Mouse (Mus musculus) heart, embryonic 16.5 days (tissue): ENCODE measurements at regions not wholly inside any gene's neighbourhood (a gene's known extent, or its start where the extent isn't known, plus 50 kb on each side); places are given as distances from the start of the nearest gene placed in this dataset.

Experiments
- ATAC-seq: fragments of 200-750 bp; cut with Nextera tagmentation; replicated peaks from 2 replicates; pipeline ENCODE4 v1.8.0; 2017; ENCODE audit warnings: moderate number of reproducible peaks; ENCODE audit not compliant: insufficient read depth, low FRiP score; ENCODE audit errors: extremely low read depth
- H3K27ac ChIP-seq: fragments of 300-500 bp; sonication (generic); 2 replicates; pipeline ENCODE4 v1.5.1; 2014; ENCODE audit warnings: mild to moderate bottlenecking, low read length, control low read depth, moderate library complexity
- H3K27me3 ChIP-seq: fragments of 300-500 bp; sonication (generic); 2 replicates; pipeline ENCODE4 v1.6.1; 2014; ENCODE audit warnings: low read length, mixed read lengths; ENCODE audit not compliant: control insufficient read depth, insufficient read depth
- H3K36me3 ChIP-seq: fragments of 300-500 bp; sonication (generic); 2 replicates; pipeline ENCODE4 v1.6.1; 2014; ENCODE audit not compliant: control insufficient read depth, insufficient read depth
- H3K4me1 ChIP-seq: fragments of 300-500 bp; sonication (generic); 2 replicates; pipeline ENCODE4 v1.6.1; 2014; ENCODE audit warnings: low read length, mixed read lengths; ENCODE audit not compliant: control insufficient read depth, insufficient read depth
- H3K4me2 ChIP-seq: fragments of 300-500 bp; sonication (generic); 2 replicates; pipeline ENCODE4 v1.6.1; 2014; ENCODE audit warnings: low read depth, mild to moderate bottlenecking, control low read depth, low read length
- H3K4me3 ChIP-seq: fragments of 300-500 bp; sonication (generic); 2 replicates; pipeline ENCODE4 v1.5.1; 2014; ENCODE audit warnings: mild to moderate bottlenecking, control low read depth, low read length
- H3K9ac ChIP-seq: fragments of 300-500 bp; sonication (generic); 2 replicates; pipeline ENCODE4 v1.6.1; 2014; ENCODE audit warnings: low read length, control low read depth
- H3K9me3 ChIP-seq: fragments of 300-500 bp; sonication (generic); replicated peaks from 2 replicates; pipeline ENCODE4 v1.6.1; 2016; ENCODE audit warnings: low read length; ENCODE audit not compliant: control insufficient read depth
- WGBS: fragments of 180-500 bp; shearing (Covaris S2); extraction: QIAGEN DNeasy Blood & Tissue Kit; methylation state at CpG from one replicate; pipeline ENCODE4 v1.1.7; 2014; 5-methylcytosine and 5-hydroxymethylcytosine counted together

DNA sequence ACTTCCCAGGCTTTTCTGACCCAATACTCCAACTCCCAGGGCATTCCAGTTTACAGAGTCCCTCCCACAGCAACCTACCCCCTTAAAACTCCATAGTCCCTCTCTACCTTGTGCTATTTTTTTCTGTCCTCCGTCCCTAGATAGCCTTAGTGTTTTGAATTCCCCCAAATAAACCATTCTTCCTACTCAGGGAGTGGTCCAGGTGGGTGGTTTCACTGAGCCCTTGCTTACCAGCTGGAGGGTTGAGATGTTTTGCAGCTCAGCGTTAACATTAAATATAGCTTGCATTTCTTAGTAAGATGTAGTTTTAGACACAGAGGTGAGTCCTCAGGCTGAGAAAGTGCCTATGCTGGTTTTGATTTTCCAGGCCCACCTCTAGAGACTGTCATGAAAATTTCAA, 313.0 kb downstream of the Bmper start:
- Histone ChIP-seq H3K36me3 (no peaks in the 10 kb centered on the region), H3K27ac (no peak overlapping the region), H3K4me3 (no peak overlapping the region), H3K4me1 (peaks cover 9% of the 10 kb centered on the region; the same call in 1 of the 2 replicates), H3K27me3 (no peaks in the 10 kb centered on the region), H3K4me2 (no peak overlapping the region), H3K9me3 (no peaks in the 10 kb centered on the region), H3K9ac (no peak overlapping the region)
- no peak for ATAC-seq
- WGBS: 82% methylated on average over 2 of the region's 2 CpGs

DNA sequence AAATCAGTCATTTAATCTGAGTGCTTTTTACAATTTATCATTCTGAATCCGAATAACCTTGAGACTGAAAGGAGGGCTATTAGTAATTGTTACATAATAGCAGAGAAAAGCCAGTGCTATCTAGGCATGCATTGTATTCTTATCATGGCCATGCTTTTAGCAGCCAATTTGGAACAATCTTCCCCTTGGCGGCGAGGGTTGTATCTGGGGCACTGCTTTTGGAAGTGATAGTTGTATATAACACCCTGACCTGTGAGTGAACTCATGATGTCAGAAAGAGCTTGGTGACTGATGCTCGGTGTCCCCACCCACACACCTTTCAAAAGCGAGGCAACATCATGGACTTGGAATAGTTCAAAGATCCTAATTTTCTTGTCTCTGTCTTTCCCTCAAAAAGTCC, 315.2 kb downstream of the Bmper start:
- peaks cover 9% of the 10 kb centered on the region; the same call in 1 of the 2 replicates for H3K4me1 ChIP-seq
- H3K4me3 ChIP-seq: no peak overlapping the region
- no peak overlapping the region for H3K9ac ChIP-seq
- 23% methylated on average over 5 of the region's 5 CpGs for WGBS
- no peak overlapping the region for H3K27ac ChIP-seq
- no peaks in the 10 kb centered on the region for H3K27me3 ChIP-seq
- peak; percentile 37; the same call in 1 of the 2 replicates for ATAC-seq
- H3K4me2 ChIP-seq: no peak overlapping the region; the same call in 1 of the 2 replicates
- H3K36me3 ChIP-seq: no peaks in the 10 kb centered on the region
- no peaks in the 10 kb centered on the region for H3K9me3 ChIP-seq

- no peak for ATAC-seq
- Histone ChIP-seq H3K9me3 (no peaks in the 10 kb centered on the region), H3K27ac (no peak overlapping the region), H3K4me1 (no peaks in the 10 kb centered on the region), H3K4me3 (no peak overlapping the region), H3K27me3 (no peaks in the 10 kb centered on the region), H3K4me2 (no peak overlapping the region), H3K9ac (no peak overlapping the region), H3K36me3 (no peaks in the 10 kb centered on the region)
- 74% methylated on average over 2 of the region's 2 CpGs for WGBS
Observed at GRCm38 (mm10) chr9:23551692-23552091, 328.8 kb downstream of the Bmper start.

DNA sequence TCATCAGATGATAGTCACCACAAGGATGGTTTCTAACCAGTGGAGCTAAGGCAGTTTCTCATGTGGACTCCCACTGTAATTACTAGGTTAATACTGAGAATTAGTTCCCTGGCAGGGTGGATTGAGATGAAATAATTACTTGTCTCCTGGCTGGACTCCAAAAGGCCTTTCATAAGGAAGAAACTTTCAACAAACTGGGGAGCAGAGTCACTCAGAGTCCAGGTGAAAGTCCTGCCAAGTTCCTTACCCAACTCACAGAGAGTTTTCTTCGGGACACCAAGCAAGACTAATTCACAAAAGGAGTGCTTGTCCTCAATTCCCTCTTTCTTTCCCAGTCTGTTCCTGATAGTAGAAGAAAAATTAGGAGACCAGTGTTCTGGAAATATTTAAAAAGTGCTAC, 330.9 kb downstream of the Bmper start:
- H3K4me2 ChIP-seq: no peak overlapping the region
- H3K9ac ChIP-seq: no peak overlapping the region
- H3K9me3 ChIP-seq: no peaks in the 10 kb centered on the region
- 82% methylated on average over 1 of the region's 1 CpGs for WGBS
- H3K36me3 ChIP-seq: no peaks in the 10 kb centered on the region
- no peak for ATAC-seq
- no peaks in the 10 kb centered on the region for H3K27me3 ChIP-seq
- H3K4me3 ChIP-seq: no peak overlapping the region
- H3K4me1 ChIP-seq: no peaks in the 10 kb centered on the region
- H3K27ac ChIP-seq: no peak overlapping the region

DNA sequence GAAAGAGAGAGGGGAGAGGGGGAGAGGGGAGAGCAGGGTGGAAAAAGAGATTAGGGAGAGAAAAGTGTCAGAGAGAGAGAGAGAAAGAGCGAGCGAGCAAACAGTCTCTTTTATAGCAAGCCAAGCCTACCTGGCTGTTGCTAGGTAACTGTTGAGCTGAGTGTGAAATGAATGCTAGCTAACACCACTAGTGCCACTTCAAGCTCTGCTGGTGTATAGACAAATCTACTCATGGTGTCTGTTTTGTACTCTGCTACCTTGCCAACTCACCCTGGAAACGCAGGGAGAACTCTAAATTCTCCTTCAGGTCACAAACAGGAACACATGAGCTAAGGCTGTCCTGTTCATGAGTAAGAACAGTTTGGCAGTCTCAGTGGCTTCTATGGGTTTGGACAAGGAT, 334.7 kb downstream of the Bmper start:
- H3K4me1 ChIP-seq: no peaks in the 10 kb centered on the region
- no peak overlapping the region for H3K4me2 ChIP-seq
- no peaks in the 10 kb centered on the region for H3K36me3 ChIP-seq
- no peak overlapping the region for H3K27ac ChIP-seq
- ATAC-seq: no peak
- WGBS: 74% methylated on average over 3 of the region's 3 CpGs
- H3K9me3 ChIP-seq: no peaks in the 10 kb centered on the region
- no peaks in the 10 kb centered on the region for H3K27me3 ChIP-seq
- H3K9ac ChIP-seq: no peak overlapping the region
- no peak overlapping the region for H3K4me3 ChIP-seq

GRCm38 (mm10) chr9:23561924-23562323, 339.0 kb downstream of the Bmper start:
- WGBS: 83% methylated on average over 3 of the region's 3 CpGs
- Histone ChIP-seq H3K4me1 (no peaks in the 10 kb centered on the region), H3K9me3 (no peaks in the 10 kb centered on the region), H3K36me3 (no peaks in the 10 kb centered on the region), H3K27ac (no peak overlapping the region), H3K4me2 (no peak overlapping the region), H3K4me3 (no peak overlapping the region), H3K9ac (no peak overlapping the region), H3K27me3 (no peaks in the 10 kb centered on the region)
- no peak for ATAC-seq

- Histone ChIP-seq H3K4me3 (no peak overlapping the region), H3K9me3 (no peaks in the 10 kb centered on the region), H3K27ac (no peak overlapping the region), H3K4me1 (no peaks in the 10 kb centered on the region), H3K36me3 (no peaks in the 10 kb centered on the region), H3K4me2 (no peak overlapping the region), H3K9ac (no peak overlapping the region), H3K27me3 (no peaks in the 10 kb centered on the region)
- ATAC-seq: no peak
Observed at GRCm38 (mm10) chr9:23567081-23567480, 344.2 kb downstream of the Bmper start.

GRCm38 (mm10) chr9:23570150-23570549, 347.3 kb downstream of the Bmper start:
- WGBS: 48% methylated on average over 8 of the region's 8 CpGs
- Histone ChIP-seq H3K36me3 (no peaks in the 10 kb centered on the region), H3K4me1 (no peaks in the 10 kb centered on the region), H3K27me3 (no peaks in the 10 kb centered on the region), H3K9me3 (no peaks in the 10 kb centered on the region), H3K9ac (no peak overlapping the region), H3K4me3 (no peak overlapping the region), H3K27ac (no peak overlapping the region), H3K4me2 (no peak overlapping the region)
- no peak for ATAC-seq

- 74% methylated on average over 2 of the region's 2 CpGs for WGBS
- H3K27ac ChIP-seq: no peak overlapping the region
Observed at GRCm38 (mm10) chr9:23576314-23576713, 353.4 kb downstream of the Bmper start.

DNA sequence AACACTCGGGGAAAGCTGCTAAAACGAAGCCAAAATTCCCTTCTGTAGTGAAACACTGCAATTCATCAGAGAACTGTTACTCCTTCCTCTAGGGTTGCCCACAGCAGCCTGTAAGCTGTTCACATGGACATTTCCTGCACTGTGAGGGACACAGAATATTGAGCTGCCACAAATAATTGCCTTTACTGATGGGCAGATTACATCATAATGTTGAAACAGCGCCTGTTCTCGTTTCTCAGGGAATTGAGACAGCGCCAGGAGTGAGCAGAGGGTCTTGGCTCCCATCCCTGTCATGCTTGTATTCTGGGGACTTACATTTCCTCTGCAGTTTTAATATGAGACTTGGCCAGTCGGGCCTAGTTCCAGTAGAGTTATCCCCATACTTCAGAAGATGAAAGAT, 357.3 kb downstream of the Bmper start:
- no peak overlapping the region for H3K9ac ChIP-seq
- peaks cover 11% of the 10 kb centered on the region for H3K4me1 ChIP-seq
- ATAC-seq: no peak
- H3K36me3 ChIP-seq: no peaks in the 10 kb centered on the region
- H3K9me3 ChIP-seq: no peaks in the 10 kb centered on the region
- H3K4me2 ChIP-seq: no peak overlapping the region
- H3K27ac ChIP-seq: no peak overlapping the region
- WGBS: 46% methylated on average over 6 of the region's 6 CpGs
- no peak overlapping the region for H3K4me3 ChIP-seq
- H3K27me3 ChIP-seq: no peaks in the 10 kb centered on the region

More at GRCm38 (mm10) chr9:23576314-23576713, 353.4 kb downstream of the Bmper start:
- ATAC-seq: no peak
- no peak overlapping the region for H3K4me2 ChIP-seq
- H3K27me3 ChIP-seq: no peaks in the 10 kb centered on the region
- no peak overlapping the region for H3K4me3 ChIP-seq
- H3K9ac ChIP-seq: no peak overlapping the region
- no peaks in the 10 kb centered on the region for H3K36me3 ChIP-seq
- peaks cover 10% of the 10 kb centered on the region for H3K4me1 ChIP-seq
- H3K9me3 ChIP-seq: no peaks in the 10 kb centered on the region
